Mouse (Mus musculus): ENCODE measurements around the gene Cadps2. TPM values are rescaled to one million over a fixed set of nuclear protein-coding genes. Genes with fewer than 3 reads are reported as not detected.

Cadps2 gene
- not detected for total RNA-seq (2023)

GRCm38 (mm10) chr6:23839009-23839811 is at the start of gene Cadps2:
Gene Cadps2 (minus strand): TSS chr6:23839421.

GRCm38 (mm10) chr6:23655036-23655435 is 184.2 kb downstream of the Cadps2 start, which contains the start of gene Rnf148:
Gene Rnf148 (minus strand): TSS chr6:23655136.

GRCm38 (mm10) chr6:23650205-23650604 is 189.0 kb downstream of the Cadps2 start, which contains the start of gene Rnf133:
Gene Rnf133 (minus strand): TSS chr6:23650305.

GRCm38 (mm10) chr6:23248313-23249052 is 590.7 kb downstream of the Cadps2 start, which contains the start of gene Fezf1:
Gene Fezf1 (minus strand): TSS chr6:23248362.

Other genes starting within 250 kb of the Cadps2 start
- not detected for gene Rnf133, start 189.1 kb downstream of the Cadps2 start, total RNA-seq (2023)
- gene Rnf148, start 184.3 kb downstream of the Cadps2 start, total RNA-seq (2023) = not detected
- not detected for gene Tas2r118, start 130.6 kb upstream of the Cadps2 start, total RNA-seq (2023)

Data from B cell, adult 67 days (primary cell).